Mouse (Mus musculus) spleen, postnatal 36 days (tissue): ENCODE data around the gene Fam71e1.

ENCODE experiments used
- DNase-seq, 2 experiments: peaks; one replicate each; pipeline ENCODE4 v3.0.0; 2022; ENCODE audit warnings: low spot score in 2 of 2, mixed read lengths in 1 of 2

The Fam71e1 gene

DNA sequence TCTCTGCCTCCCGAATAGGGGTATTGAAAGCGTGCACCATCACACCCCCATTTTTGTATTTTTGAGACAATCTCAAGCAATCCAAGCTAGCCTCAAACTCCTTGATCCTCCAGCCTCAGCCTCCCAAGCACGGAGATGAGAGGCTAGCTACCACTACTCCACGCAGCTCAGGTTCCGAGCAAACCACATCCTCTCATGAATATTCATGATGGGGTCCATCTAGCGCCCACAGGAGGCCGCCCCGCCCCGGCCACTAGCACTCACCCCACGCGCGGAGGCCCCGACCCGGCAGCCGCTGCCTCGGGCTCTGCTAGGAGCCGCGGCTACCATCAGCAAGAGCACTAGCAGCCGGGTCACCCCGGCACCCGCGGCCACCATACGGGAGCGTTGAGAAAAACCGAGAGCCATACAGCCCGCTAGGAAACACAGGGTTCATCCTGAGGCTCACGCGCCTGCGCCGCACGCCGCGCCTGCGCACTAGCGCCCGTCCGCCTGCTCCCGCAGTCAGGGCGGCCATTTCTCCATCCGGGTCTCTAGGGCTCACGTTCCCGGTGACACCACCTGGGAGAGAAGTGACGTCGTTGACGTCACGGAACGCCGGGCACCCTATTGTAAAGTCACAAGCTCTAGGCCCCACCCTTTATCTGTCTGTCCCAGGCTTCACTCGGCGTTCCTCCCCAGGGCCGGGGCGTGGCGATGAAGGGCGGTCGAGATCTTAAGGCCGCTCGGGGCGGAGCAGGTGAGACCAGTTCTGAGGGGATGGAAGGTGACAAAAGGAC is at the start of gene Fam71e1, which contains the start of gene Emc10:
Gene Fam71e1 (plus strand): TSS at position 590 of the 779 bp plus-strand sequence.
Gene Emc10 (minus strand): TSS at position 538 of the 779 bp plus-strand sequence.
- DNase-seq = peak; percentile 98

DNA sequence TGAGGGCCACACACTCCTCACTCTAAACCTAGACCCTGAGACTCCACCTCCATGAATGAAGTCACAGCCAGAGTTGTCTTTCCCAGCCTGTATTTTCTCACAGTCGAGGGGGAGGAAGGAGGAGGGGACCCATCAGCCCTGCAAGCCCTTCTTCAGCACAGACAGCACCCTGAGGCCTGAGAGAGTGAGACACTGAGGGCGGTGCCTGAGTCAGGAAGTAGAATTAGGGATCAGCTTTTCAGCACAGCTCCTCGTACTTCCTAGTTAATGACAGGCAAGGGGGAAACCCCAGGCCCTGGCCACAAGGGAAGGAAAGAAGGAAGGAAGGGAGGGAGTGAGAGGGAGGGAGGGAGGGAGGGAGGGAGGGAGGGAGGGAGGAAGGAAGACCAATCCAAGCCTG is 43.1 kb upstream of the Fam71e1 start:
- DNase-seq = no peak

DNA sequence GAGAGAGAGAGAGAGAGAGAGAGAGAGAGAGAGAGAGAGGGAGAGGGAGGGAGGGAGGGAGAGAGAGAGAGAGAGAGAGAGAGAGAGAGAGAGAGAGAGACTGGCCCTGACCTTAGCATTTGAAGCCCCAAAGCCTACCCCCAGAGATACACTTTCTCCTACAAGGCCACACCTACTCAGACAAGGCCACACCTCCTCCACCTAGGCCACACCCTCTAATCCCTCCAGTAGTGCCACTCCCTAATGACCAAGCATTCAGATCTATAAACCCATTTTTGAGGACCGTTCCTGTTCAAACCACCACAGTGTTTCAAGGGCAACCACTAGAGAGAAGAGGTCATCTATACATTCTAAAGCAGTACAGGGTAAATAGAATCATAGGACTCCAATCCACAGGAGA is 40.1 kb upstream of the Fam71e1 start:
- DNase-seq = no peak

DNA sequence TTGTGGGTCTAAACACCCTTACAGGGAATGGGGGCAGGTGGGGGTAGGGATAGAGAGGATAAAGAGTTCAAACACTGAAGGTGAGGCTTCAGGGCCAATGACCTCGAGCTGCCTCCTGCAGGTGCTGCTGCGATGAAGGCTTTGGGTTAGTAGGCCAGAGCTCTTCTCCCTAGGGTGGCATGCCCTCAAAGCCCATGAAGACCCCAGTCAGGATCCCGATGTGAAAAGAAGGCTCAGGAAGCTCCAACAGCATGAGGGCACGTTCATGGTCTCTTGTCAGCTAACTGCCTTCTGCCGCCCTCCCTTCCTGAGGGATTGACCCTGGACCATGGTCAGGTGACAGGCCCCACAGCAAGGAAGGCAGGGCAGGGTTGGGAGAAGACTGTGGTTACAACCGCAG is 36.3 kb upstream of the Fam71e1 start:
- no peak for DNase-seq

DNA sequence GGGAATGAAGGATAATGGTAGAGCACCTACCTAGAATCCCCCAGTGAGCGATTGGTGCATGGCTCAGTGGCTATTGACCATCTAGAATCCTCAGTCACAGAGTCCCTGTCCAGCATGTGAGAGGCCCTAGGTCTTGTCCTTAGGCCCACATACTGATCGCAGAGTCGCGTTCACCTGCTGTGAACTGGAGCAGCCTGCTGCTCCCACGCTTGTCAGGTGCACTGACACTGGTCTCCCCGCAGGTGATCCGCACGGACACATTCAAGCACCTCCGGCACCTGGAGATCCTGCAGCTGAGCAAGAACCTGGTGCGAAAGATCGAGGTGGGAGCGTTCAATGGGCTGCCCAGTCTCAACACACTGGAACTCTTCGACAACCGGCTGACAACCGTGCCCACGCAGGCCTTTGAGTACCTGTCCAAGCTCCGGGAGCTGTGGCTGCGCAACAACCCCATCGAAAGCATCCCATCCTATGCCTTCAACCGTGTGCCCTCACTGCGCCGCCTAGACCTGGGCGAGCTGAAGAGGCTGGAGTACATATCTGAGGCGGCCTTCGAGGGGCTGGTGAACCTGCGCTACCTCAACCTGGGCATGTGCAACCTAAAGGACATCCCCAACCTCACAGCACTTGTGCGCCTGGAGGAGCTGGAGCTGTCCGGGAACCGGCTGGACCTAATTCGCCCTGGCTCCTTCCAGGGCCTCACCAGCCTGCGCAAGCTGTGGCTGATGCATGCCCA is 35.4 kb upstream of the Fam71e1 start:
- DNase-seq = no peak

DNA sequence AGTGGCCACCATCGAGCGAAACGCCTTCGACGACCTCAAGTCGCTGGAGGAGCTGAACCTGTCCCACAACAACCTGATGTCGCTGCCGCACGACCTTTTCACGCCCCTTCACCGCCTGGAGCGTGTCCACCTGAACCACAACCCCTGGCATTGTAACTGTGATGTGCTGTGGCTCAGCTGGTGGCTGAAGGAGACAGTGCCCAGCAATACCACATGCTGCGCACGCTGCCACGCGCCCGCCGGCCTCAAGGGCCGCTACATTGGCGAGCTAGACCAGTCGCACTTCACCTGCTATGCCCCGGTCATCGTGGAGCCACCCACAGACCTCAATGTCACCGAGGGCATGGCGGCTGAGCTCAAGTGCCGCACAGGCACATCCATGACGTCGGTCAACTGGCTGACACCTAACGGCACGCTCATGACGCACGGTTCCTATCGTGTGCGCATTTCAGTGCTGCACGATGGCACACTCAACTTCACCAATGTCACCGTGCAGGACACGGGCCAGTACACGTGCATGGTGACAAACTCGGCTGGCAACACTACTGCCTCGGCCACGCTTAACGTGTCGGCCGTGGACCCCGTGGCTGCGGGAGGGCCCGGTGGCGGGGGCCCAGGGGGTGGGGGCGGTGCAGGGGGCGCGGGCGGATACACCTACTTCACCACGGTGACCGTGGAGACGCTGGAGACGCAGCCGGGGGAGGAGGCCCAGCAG is 34.7 kb upstream of the Fam71e1 start:
- DNase-seq = no peak

DNA sequence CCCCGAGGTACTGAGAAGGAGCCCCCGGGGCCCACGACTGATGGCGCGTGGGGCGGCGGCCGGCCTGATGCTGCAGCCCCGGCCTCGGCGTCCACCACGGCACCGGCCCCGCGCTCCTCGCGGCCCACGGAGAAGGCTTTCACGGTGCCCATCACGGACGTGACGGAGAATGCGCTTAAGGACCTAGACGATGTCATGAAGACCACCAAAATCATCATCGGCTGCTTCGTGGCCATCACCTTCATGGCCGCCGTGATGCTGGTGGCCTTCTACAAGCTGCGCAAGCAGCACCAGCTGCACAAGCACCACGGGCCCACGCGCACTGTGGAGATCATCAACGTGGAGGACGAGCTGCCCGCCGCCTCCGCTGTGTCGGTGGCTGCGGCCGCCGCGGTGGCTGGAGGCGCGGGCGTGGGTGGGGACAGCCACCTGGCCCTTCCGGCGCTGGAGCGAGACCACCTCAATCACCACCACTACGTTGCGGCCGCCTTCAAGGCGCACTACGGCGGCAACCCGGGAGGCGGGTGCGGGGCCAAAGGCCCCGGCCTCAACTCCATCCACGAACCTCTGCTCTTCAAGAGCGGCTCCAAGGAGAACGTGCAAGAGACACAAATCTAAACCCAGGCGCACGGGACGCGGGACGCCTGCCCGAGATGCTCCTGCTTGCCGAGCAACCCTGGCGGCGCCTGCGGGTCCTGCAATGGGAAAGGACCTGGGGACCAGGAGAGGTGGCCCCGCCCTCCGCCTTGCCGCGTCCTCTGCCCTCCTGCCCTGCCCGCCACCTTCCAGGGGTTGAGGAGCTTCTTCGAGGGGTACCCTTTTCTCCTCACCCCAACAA is 33.9 kb upstream of the Fam71e1 start:
- no peak for DNase-seq

DNA sequence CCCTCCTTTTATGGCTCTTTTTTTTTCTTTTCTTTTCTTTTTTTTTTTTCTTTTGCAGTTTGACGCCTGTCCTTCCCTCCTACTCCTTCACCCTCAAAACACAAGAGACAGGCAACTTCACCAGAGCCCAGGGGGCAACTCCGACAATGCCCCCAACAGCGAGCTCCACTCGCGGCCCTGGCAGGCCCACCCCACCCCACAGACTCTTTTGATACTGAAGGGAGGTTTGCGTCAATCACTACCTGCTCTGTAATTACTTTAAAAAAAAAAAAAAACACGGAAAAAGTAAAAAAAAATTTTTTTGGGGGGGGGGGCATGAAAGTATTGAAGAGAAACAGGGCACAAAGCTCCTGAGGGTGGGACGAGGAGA is 33.3 kb upstream of the Fam71e1 start:
- DNase-seq = no peak

DNA sequence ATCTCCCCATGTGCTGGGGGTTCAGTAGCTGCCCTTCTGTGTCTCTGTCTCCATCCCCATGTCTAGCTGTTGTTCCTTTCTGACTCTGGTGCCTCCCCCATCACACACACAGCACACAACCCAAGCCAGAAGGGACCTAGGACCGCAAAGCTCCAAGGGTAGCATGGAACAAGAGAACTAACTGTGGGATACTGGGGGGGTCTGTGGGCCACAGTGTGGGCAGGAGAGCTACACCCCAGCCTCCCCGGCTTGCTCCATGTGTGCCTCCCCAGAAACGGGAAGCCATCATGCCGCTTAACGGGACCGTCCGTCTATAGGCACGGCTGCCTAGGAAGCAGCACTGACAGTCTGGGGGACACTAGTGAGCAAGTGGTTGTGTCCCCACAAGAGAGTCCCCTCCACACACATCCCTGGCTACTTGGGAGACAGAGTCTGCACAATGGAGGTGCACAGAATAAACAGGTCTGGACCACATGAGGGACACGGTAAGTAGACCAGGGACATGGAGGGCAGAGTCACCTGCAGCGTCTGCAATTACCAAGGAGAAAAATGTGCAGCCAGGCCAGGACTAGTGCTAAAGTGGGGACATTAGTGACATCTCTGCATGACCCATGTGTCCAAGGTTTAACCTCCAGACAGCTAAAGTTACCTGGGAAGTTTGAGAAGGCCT is 32.7 kb upstream of the Fam71e1 start:
- DNase-seq = no peak

DNA sequence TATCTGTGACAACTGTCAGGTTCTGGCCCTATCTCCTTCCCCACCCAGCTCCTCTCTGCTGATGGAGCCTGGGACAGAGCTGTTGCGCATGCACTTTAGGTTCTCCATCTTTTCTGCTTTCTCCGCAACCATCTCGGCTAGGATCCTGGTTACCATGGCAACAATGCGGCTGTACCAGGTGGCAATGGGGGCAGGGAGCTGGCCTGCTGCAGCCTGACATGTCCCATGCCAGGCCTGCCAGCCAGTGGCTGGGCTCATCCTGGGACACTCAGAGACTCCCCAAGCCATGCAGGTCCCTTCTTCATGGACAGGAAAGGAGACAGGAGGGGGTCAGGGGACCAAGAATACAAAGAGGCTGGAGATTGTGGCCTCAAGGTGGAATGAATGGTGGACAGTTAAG is 31.9 kb upstream of the Fam71e1 start:
- no peak for DNase-seq

DNA sequence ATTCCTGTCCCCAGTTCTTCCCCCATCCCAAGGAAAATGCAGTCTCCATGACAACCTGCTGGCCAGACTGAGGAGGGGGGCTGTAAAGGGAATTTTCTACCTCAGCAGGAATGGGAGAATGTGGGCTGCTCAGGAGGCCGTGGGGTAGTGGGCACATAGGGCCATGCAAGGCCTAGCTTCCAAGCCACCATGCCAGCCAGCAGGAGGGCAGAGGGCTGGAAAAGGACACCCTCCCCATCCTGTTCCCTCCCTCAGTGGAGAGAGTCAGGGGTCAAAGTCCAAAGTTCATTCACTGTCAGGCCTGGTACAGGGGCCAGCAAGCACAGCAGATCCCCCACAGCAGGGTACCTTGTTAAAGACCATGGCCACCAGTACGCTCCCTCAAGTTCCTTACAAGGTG is 31.3 kb upstream of the Fam71e1 start, which contains the start of gene Aspdh:
Gene Aspdh (plus strand): TSS at position 281 of the 400 bp plus-strand sequence.
- DNase-seq = no peak

DNA sequence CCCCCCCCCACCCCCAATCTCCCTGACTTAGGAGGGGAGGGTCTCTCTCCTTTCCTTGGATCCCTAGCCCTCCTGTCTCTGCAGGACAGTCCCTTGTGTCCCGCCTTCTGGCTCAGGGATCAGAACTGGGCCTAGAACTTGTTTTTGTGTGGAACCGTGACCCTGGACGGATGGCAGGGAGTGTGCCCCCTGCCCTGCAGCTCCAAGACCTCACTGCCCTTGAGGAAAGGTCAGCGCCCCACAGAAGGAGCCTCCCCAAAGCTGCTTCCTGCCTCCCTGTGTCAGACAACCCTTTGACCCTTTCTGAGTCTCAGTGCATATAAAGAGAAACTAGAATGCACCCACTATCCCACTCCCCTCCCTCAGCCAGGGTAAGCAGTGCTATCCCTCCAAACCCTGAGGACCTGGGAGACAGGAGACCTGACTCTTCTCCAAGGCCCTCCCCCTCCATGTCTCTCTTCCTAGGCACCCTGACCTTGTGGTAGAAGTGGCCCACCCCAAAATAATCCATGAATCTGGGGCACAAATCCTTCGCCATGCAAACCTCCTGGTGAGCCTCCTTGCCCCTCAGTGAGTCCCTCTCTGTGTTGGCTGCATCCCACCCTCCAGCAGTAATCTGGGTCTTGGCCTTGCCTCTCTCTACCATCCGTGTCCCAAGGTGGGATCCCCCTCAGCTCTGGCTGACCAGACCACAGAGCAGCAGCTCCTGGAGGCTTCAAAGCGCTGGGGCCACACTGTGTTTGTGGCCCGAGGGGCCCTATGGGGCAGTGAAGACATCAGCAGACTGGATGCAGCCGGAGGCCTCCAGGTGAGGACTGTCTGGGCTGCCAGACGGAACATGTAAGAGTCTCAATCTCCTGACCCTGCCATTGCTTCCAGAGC is 30.1 kb upstream of the Fam71e1 start:
- DNase-seq = no peak

DNA sequence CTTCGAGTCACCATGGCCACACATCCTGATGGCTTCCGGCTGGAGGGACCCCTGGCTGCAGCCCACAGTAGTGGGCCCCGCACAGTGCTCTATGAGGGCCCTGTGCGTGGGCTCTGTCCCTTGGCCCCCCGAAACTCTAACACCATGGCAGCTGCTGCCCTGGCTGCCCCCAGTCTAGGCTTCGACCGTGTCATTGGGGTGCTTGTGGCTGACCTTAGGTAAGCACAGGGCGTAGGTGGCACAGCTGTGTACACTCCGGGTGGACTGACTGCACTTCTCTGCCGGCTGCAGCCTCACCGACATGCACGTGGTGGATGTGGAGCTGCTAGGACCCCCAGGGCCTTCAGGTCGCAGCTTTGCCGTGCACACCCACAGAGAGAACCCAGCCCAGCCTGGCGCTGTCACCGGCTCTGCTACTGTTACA is 29.5 kb upstream of the Fam71e1 start:
- DNase-seq = no peak

DNA sequence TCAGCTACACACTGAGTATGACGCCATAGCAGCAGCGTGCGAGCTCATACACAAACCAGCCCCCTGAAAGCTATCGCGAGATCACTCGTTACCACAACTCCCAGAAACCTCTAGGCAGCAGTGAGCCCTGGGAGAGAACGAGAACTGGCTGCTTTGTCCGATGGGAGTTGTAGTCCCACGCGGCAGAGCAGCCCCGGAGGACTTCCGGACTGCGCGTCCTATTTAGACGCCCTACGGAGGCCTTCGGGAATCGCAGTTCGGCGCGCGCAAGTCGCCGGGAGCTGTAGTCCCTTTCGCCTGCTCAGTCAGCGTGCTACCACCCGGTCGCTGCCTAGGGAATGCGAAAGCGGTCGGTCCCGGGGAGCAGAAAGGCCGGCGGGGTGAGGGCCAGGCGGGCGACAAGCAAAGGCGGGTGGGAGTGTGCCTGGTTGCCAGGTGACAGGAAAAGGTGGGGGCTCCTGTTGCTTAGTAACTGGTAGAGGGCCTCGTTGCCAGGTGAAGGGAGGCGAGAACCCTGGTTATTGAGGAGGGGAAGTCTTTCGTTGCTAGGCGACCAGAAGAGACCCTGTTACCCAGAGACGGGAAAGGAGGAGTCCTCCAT is 28.5 kb upstream of the Fam71e1 start, which contains the start of gene Josd2:
Gene Josd2 (plus strand): TSS at position 170 of the 601 bp plus-strand sequence.
- peak; percentile 96 for DNase-seq

DNA sequence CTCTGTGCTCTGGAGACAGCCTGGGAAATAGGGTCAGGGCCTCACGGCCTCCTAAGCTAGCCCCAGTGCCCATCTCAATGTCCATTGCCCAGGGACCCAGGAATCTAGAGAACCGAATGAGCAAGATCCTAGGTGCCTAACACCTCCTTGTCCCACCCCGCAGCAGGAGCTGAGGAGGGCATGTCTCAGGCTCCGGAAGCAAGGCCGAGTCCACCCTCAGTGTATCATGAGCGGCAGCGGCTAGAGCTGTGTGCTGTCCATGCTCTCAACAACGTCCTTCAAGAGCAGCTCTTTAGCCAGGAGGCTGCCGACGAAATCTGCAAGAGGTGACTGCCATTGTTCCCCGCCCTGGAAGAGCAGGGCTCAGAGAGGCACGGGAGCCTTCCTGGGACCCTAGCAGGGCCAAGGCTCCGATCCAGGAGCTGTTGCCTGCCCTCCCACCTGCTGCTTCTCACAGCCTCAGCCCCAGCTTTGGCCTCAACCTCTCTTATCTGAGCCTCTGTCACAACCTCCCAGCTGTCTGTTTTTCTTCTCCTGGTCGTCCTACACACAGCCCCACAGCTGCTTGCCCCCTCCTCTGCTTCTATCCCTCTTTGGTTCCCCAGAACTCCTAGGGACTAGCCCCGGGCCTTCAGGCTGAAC is 27.6 kb upstream of the Fam71e1 start:
- no peak for DNase-seq

DNA sequence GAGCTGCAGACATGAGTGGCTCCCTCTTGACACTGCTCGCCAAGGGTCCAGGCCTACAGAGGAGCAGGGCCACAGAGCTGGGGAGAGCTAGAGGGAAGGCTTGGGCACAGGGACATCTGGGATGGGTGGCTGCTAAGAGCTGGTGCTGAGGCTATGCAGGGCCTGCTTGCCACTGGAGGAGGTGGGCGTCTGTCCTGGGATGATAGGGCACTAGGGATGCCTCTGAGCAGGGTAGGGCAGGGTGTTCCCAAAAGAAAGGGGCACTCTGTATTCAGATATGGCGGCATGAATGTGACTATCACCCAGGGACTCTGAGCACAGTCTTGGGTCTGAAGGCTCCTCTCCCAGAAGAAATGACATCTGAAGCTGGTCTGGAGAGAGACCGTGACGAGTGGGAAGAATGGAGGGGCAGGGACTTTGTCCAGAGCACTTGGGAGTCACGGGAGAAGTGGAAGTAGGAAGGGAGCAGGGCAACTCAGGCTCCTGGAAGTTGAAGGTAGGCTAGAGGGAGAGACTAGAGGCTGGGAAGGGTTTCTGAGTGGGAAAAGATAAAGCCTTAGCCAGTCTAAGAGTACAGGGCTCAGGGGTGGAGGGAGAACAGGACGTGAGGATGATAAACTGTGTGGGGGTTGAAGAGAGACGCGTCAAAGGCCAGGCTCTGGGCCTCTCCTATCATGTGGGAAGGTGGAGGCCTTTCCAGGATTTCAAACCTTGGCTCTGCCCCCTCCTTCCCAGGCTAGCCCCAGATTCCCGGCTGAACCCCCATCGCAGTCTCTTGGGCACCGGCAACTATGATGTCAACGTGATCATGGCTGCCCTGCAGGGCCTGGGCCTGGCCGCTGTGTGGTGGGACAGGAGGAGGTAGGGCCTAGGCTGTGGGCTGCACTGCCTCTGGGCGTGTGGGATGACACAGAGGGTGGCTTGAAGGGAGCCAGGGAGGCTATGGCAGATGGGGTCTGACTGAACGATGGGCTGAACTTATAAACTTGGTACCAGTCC is 26.4 kb upstream of the Fam71e1 start:
- peak; percentile 28 to 51 for DNase-seq
